Mouse (Mus musculus) embryonic facial prominence, embryonic 14.5 days (tissue): ENCODE results near the gene Ptrh1. TPM values are rescaled to one million over a fixed set of nuclear protein-coding genes. Genes with fewer than 3 reads are reported as not detected.

Experiments used
- ATAC-seq: fragments of 200-750 bp; cut with Nextera tagmentation; 2 replicates; pipeline ENCODE4 v1.8.0; 2017; ENCODE audit warnings: low read depth, moderate number of reproducible peaks, moderate TSS enrichment
- DNase-seq: peaks from one replicate; pipeline ENCODE4 v3.0.0-alpha.2; 2015; ENCODE audit warnings: low spot score
- H3K27ac ChIP-seq: fragments of 300-500 bp; sonication (generic); replicated peaks from 2 replicates; pipeline ENCODE4 v1.5.1; 2014; ENCODE audit warnings: low read depth, mild to moderate bottlenecking, low read length, moderate library complexity
- H3K27me3 ChIP-seq: fragments of 300-500 bp; sonication (generic); replicated peaks from 2 replicates; pipeline ENCODE4 v1.6.1; 2014; ENCODE audit warnings: low read length; ENCODE audit not compliant: control insufficient read depth, insufficient read depth
- H3K36me3 ChIP-seq: fragments of 300-500 bp; sonication (generic); 2 replicates; pipeline ENCODE4 v1.6.1; 2014; ENCODE audit warnings: low read length, mixed read lengths; ENCODE audit not compliant: control insufficient read depth, insufficient read depth
- H3K4me1 ChIP-seq: fragments of 300-500 bp; sonication (generic); 2 replicates; pipeline ENCODE4 v1.6.1; 2014; ENCODE audit warnings: antibody characterized with exemption, low read length; ENCODE audit not compliant: control insufficient read depth, insufficient read depth
- H3K4me2 ChIP-seq: fragments of 300-500 bp; sonication (generic); 2 replicates; pipeline ENCODE4 v1.6.1; 2014; ENCODE audit warnings: low read depth, mild to moderate bottlenecking, low read length, moderate library complexity, mixed read lengths
- H3K4me3 ChIP-seq: fragments of 300-500 bp; sonication (generic); 2 replicates; pipeline ENCODE4 v1.5.1; 2014; ENCODE audit warnings: low read depth, mild to moderate bottlenecking, low read length
- H3K9ac ChIP-seq: fragments of 300-500 bp; sonication (generic); 2 replicates; pipeline ENCODE4 v1.6.1; 2014; ENCODE audit warnings: low read depth, mild to moderate bottlenecking, low read length, moderate library complexity, mixed read lengths
- H3K9me3 ChIP-seq: fragments of 300-500 bp; sonication (generic); 2 replicates; pipeline ENCODE4 v1.6.1; 2016; ENCODE audit warnings: low read length; ENCODE audit not compliant: control insufficient read depth
- WGBS: fragments of 180-500 bp; shearing (Covaris S2); extraction: QIAGEN DNeasy Blood & Tissue Kit; methylation state at CpG from one replicate; pipeline ENCODE4 v1.1.7; 2014; 5-methylcytosine and 5-hydroxymethylcytosine counted together
- polyA plus RNA-seq: library from polyadenylated mRNA; unstranded; fragments of >200 nt; fragmentation: Nextera tagmentation; extraction: Ambion mirVana; gene quantifications from 2 replicates; pipeline ENCODE4 v1.2.1, GENCODE M21; 2014

Ptrh1 gene
- polyA plus RNA-seq, 1 experiment from 2014 or later = 5.2 TPM

- no peaks in the 10 kb centered on the region for H3K9me3 ChIP-seq
- H3K27me3 ChIP-seq = peaks cover 4% of the 10 kb centered on the region; the same call in 1 of the 2 replicates
- no peak for DNase-seq
- H3K4me2 ChIP-seq = no peak overlapping the region
- no peak for ATAC-seq
- WGBS = 51% methylated on average over 3 of the region's 3 CpGs
- H3K27ac ChIP-seq = no peak overlapping the region
- H3K4me3 ChIP-seq = no peak overlapping the region
- H3K4me1 ChIP-seq = peaks cover 8% of the 10 kb centered on the region
- H3K9ac ChIP-seq = no peak overlapping the region
- no peaks in the 10 kb centered on the region for H3K36me3 ChIP-seq
Measured at GRCm38 (mm10) chr2:32736306-32736829, 39.2 kb upstream of the Ptrh1 start.

GRCm38 (mm10) chr2:32737008-32737407, 38.6 kb upstream of the Ptrh1 start:
- DNase-seq = no peak
- Histone ChIP-seq H3K4me2 (no peak overlapping the region), H3K9me3 (no peaks in the 10 kb centered on the region), H3K27me3 (peaks cover 9% of the 10 kb centered on the region), H3K27ac (no peak overlapping the region), H3K36me3 (no peaks in the 10 kb centered on the region), H3K4me1 (peaks cover 11% of the 10 kb centered on the region), H3K4me3 (no peak overlapping the region), H3K9ac (no peak overlapping the region)
- ATAC-seq = no peak
- WGBS = 66% methylated on average over 6 of the region's 6 CpGs

- Histone ChIP-seq H3K9ac (no peak overlapping the region), H3K27me3 (peaks cover 14% of the 10 kb centered on the region), H3K4me3 (no peak overlapping the region), H3K36me3 (no peaks in the 10 kb centered on the region), H3K4me1 (peaks cover 11% of the 10 kb centered on the region), H3K4me2 (no peak overlapping the region), H3K9me3 (no peaks in the 10 kb centered on the region), H3K27ac (no peak overlapping the region)
- no peak for DNase-seq
- WGBS = 77% methylated on average over 4 of the region's 4 CpGs
- no peak for ATAC-seq
Measured at GRCm38 (mm10) chr2:32739311-32739710, 36.3 kb upstream of the Ptrh1 start.

- Histone ChIP-seq H3K9me3 (no peaks in the 10 kb centered on the region), H3K4me2 (peak within 1 kb of the TSS; percentile 98), H3K36me3 (peaks cover 9% of the 10 kb centered on the region; the same call in 1 of the 2 replicates), H3K27me3 (peaks cover 14% of the 10 kb centered on the region), H3K27ac (no peak within 1 kb of the TSS), H3K4me1 (peaks cover 11% of the 10 kb centered on the region), H3K9ac (peak within 1 kb of the TSS; percentile 68), H3K4me3 (peak within 1 kb of the TSS; percentile 52)
- WGBS = 9% methylated on average over 11 of the region's 11 CpGs
- no peak for DNase-seq
- ATAC-seq = no peak
Measured at GRCm38 (mm10) chr2:32740916-32741272, 34.7 kb upstream of the Ptrh1 start, which contains the start of gene 6330409D20Rik. Gene 6330409D20Rik, minus strand, starts transcription at chr2:32741016.

- Histone ChIP-seq H3K9me3 (no peaks in the 10 kb centered on the region), H3K9ac (peak overlapping the region; percentile 68), H3K27ac (no peak overlapping the region), H3K4me2 (peak overlapping the region; percentile 98), H3K36me3 (peaks cover 15% of the 10 kb centered on the region), H3K4me3 (peak overlapping the region; percentile 52), H3K4me1 (peaks cover 11% of the 10 kb centered on the region), H3K27me3 (peaks cover 14% of the 10 kb centered on the region)
- WGBS = 4% methylated on average over 35 of the region's 58 CpGs
- ATAC-seq = peak; percentile 53
- peak; percentile 68 for DNase-seq
Measured at GRCm38 (mm10) chr2:32741273-32742172, 34.1 kb upstream of the Ptrh1 start.

GRCm38 (mm10) chr2:32742173-32742531, 33.4 kb upstream of the Ptrh1 start:
- peak overlapping the region; percentile 98 for H3K4me2 ChIP-seq
- peaks cover 14% of the 10 kb centered on the region for H3K27me3 ChIP-seq
- H3K4me3 ChIP-seq = peak overlapping the region; percentile 52
- H3K4me1 ChIP-seq = peaks cover 11% of the 10 kb centered on the region
- DNase-seq (peak; percentile 66), ATAC-seq (peak; percentile 85)
- H3K27ac ChIP-seq = no peak overlapping the region
- no peak overlapping the region for H3K9ac ChIP-seq
- H3K9me3 ChIP-seq = no peaks in the 10 kb centered on the region
- peaks cover 22% of the 10 kb centered on the region for H3K36me3 ChIP-seq
- 9% methylated on average over 9 of the region's 18 CpGs for whole genome bisulfite sequencing

- DNase-seq = no peak
- Histone ChIP-seq H3K4me2 (no peak overlapping the region), H3K9me3 (no peaks in the 10 kb centered on the region)
Measured at GRCm38 (mm10) chr2:32744272-32744982, 31.2 kb upstream of the Ptrh1 start.

GRCm38 (mm10) chr2:32749082-32749481, 26.5 kb upstream of the Ptrh1 start:
- ATAC-seq (no peak), DNase-seq (no peak)
- Histone ChIP-seq H3K4me3 (no peak overlapping the region), H3K4me2 (no peak overlapping the region), H3K4me1 (no peaks in the 10 kb centered on the region), H3K36me3 (peaks cover 59% of the 10 kb centered on the region), H3K27me3 (no peaks in the 10 kb centered on the region), H3K9ac (no peak overlapping the region), H3K27ac (no peak overlapping the region), H3K9me3 (no peaks in the 10 kb centered on the region)
- 84% methylated on average over 16 of the region's 16 CpGs for WGBS

More at GRCm38 (mm10) chr2:32744272-32744982, 31.2 kb upstream of the Ptrh1 start:
- Histone ChIP-seq H3K27ac (no peak overlapping the region), H3K4me3 (no peak overlapping the region), H3K4me1 (peaks cover 11% of the 10 kb centered on the region), H3K36me3 (peaks cover 40% of the 10 kb centered on the region), H3K9ac (no peak overlapping the region), H3K27me3 (peaks cover 14% of the 10 kb centered on the region)
- ATAC-seq = no peak
- 75% methylated on average over 15 of the region's 15 CpGs for WGBS
